Mouse (Mus musculus): ENCODE data around the gene Pld3.

The Pld3 gene

DNA sequence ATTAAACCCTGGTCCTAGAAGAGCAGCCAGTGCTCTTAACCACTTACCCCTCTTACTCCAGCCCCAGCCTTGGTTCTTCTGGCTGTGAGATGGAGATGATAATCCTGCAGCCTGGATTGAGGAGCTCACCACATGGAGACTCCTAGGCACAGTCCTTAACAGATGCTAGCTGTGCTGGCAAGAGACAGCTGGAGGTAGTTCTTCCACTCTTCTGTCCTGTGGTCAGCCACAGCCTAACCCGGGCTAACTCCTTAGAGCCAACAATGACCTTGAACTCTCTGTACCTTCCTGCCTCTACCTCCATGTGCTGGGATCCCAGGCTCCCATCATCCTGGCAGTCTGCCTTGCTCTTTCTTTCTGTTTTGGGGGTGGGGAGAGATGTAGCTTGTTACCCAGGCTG lies 8.0 kb upstream of the Pld3 start:
- DNase-seq, result no peak

GRCm38 (mm10) chr7:27560291-27560887 lies 7.4 kb upstream of the Pld3 start:
- DNase-seq, result no peak

DNA sequence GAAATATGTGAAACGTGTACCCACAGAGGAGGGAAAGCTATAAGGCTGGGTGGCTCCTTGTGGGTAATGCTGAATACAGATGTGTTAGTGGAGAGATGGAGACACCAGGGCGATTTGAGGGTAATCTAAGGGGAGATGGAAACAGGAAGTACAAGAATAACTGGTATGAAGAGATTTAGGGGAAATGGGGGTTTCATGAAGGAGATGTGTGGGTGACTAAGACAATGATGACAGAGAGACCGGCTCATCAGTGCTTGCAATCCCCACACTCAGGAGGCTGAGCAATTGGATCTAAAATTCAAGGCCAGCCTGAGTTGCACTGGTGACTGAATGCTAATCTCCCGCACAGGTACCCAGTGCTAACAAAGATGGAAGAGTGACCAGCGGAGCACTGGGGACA lies 948 bp downstream of the Pld3 start:
- DNase-seq, result no peak

GRCm38 (mm10) chr7:27549597-27549996 lies 3.4 kb downstream of the Pld3 start:
- no peak for DNase-seq

DNA sequence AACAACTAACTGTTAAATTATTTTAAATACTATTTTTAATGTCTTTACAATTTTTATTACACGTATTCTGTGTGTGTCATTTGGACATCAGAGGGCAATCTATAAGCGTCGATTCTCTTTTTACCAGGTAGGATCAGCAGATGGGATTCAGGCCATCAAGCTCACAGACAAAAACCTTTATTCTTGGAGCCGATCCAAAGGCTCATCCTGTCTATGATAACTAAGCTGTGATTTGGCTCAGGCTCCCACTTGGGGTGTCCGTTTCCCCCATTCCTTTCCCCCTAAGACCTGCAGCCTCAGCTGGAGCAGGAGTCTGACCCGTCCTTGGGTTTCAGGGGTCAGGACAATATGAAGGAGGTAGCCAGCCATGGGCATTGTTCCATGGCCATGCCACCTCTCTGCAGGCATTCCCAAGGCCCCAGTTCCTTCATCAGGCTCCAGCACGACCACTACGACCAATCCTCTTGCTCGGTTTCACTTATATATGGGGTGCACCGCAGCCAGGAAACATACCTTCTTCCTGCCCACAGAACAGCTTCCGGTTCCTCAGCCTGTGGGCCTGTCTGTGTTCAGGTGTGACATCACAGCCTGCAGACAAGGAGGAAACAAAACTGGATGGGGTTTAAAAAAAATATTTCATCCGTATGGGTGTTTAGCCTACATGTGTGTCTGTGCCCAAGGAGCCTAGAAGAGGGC lies 8.2 kb downstream of the Pld3 start:
- no peak for DNase-seq

GRCm38 (mm10) chr7:27543851-27544250 lies 9.2 kb downstream of the Pld3 start:
- DNase-seq, result no peak

DNA sequence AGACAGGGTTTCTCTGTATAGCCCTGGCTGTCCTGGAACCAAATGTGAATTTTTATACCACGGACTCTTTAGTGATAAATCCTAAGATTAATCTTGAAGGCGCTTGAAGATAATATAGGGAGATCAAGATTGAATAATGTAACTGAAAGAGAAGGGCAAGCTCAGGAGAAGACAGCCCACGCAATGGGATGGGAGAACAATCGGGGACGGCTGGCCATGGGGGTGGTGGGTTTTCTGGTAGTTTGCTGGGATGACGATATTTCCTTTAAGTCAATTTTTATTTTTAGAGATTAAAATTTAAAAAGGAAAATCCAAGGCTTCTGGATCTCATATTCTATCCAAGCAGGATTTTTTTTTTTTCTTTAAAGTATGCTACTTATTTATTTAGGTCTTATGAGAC lies 10.0 kb downstream of the Pld3 start:
- DNase-seq, result no peak

- peak; percentile 89 to 92 for DNase-seq
Observed at GRCm38 (mm10) chr7:27542392-27543033, 10.5 kb downstream of the Pld3 start.

DNA sequence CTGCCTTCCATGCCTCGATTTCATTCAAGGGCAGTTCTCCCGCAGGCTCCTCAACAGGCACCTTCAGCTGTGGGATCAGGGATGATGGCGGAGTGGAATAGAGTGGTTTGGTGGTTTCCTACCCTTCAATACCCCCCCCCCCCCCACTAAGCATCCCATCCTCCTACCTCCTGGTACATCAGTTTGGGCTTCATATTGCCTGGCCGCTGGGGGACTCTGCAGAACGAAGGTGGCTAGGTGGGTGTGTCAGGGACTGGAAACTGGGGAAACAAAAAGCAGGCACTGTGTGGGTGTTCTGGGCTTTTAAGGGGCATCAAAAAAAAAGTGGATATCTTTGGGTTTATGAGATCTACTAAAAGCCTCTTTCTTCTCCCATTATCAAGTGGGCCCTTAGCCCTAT lies 11.1 kb downstream of the Pld3 start:
- DNase-seq, result no peak

GRCm38 (mm10) chr7:27541431-27541830 lies 11.6 kb downstream of the Pld3 start:
- DNase-seq, result peak; percentile 36 to 55

- DNase-seq, result no peak
Observed at GRCm38 (mm10) chr7:27540935-27541334, 12.1 kb downstream of the Pld3 start.

DNA sequence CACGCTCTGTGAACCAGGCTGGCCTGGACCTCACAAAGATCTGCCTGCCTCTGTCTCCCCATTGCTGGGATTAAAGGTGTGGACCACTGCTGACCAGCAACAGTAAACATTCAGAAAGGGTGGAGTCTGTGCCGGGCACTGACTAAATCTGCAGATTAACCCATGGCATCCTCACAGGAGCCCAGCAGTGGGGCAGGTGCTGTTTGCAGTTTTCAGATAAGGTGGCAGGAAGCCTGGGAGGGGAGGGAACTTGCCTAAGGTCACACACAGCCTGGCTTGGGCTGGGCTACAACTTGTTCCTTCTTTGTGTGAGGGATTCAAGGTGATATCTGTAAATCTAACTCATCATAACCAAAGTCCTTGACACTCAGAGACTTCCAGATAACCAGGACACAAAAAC lies 12.5 kb downstream of the Pld3 start:
- DNase-seq, result no peak

GRCm38 (mm10) chr7:27538797-27539196 lies 14.2 kb downstream of the Pld3 start:
- DNase-seq, result no peak

- DNase-seq, result no peak
Observed at GRCm38 (mm10) chr7:27537998-27538397, 15.0 kb downstream of the Pld3 start.

- no peak for DNase-seq
Observed at GRCm38 (mm10) chr7:27536618-27537017, 16.4 kb downstream of the Pld3 start.

- DNase-seq, result no peak
Observed at GRCm38 (mm10) chr7:27535386-27535785, 17.6 kb downstream of the Pld3 start.

DNA sequence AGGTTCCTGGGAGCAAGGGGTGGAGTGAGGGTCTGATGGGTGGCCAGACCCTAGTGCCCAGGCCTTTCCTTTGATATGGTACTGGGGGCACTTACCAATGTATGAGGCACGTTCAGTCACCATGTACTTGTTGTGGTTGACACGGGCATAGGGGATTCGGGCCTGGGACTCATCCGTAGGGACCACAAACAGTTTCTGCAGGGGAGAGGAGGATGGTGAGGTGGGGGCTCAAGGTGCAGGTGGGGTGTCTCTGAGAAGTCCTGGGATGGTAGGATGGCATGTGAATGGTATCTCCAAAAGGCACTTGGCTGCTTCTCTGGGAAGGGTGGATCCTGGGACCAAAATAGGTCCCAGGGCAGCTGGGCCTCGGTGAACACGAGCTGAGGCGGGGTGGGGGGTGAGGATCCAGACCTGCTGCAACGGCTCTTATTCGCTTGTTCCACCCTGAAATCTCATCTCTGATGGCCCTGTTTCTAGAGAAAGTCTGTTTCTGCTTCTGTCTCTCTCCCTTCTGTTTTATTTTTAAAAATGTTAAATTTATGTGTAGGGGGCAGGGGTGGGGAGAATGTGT lies 20.5 kb downstream of the Pld3 start:
- DNase-seq, result no peak

DNA sequence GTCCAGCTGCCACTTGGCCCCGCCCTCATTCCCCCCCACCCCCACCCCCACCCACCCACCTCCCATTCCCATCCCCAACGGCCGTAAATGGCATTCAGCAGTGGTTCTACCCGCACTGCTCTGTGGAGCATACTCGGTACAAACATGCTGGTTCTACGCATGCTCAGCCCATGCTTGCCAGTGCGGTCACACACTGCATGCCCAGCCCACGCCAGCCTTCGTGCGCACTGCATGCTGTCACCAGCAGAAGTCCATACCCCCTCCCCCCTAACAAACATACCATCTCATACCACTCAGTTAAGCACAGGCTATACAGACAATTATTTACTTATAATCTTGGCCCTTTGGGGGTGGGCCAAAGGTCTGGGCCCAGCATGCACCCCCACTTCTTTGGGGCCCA lies 21.3 kb downstream of the Pld3 start:
- no peak for DNase-seq

GRCm38 (mm10) chr7:27530937-27531336 lies 22.1 kb downstream of the Pld3 start:
- no peak for DNase-seq

DNA sequence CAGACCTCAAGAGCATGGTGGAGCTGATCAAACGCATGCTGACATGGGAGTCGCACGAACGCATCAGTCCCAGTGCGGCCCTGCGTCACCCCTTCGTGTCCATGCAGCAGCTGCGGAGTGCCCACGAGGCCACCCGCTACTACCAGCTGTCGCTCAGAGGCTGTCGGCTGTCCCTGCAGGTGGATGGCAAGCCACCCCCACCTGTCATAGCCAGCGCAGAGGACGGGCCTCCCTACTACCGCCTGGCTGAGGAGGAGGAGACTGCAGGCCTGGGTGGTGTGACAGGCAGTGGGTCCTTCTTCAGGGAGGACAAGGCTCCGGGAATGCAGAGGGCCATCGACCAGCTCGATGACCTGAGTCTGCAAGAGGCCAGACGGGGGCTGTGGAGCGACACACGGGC lies 23.9 kb downstream of the Pld3 start:
- DNase-seq, result no peak

DNA sequence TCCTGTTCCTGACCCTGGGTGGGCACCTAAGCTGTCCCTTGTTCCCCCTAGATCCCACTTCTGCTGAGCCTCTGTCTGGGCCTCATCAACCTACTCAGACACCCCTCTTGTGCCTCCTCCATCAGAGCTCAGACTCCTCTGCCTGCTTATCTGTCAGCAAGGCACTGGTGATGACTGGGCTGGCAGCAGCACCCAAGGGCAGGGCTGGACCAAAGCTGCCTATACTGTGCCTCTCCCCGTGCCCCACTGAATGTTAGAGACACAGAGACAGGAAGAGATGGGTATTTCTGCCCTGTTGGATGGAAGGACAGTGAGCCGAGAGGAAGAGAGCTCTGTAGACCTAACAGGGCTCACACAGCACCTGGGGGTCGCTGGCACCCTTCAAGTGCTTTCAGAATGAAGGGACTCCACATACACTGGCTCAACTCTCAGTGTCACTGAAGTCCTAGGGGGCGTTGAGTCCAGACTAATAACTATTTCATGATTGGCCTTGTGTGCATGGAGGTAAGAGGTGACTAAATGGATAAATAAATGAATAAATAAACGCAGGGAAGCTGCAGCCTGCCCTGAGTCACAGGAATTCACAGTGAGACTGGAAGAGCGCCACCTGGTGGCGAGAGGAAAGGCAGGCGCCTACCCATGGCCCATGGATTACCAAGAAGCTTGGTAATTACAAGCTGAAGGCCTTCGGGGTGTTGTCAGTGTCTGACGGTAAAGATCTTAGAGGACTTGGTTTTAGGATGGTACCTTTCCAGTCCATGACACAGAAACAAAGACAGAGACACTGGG lies 26.8 kb downstream of the Pld3 start:
- DNase-seq, result peak; percentile 84 to 86

GRCm38 (mm10) chr7:27523805-27524204 lies 29.2 kb downstream of the Pld3 start:
- no peak for DNase-seq

- no peak for DNase-seq
Observed at GRCm38 (mm10) chr7:27522967-27523366, 30.1 kb downstream of the Pld3 start, which contains the start of gene Hipk4. Gene Hipk4 (plus strand): TSS chr7:27523267.
